Mouse (Mus musculus) kidney, postnatal 25 days (tissue): Measurements from ENCODE around the gene Fbxo44.
"Not testable (repeated sequence)": the region's sequence is repeated elsewhere in the genome, so short reads cannot be mapped to it uniquely, and the experiment has no call there.

Experiments
- DNase-seq, 2 experiments: peaks; one replicate each; pipeline ENCODE4 v3.0.0; 2021; ENCODE audit warnings: mixed read lengths in 2 of 2

Fbxo44 gene

GRCm38 (mm10) chr4:148160436-148161390, at the start of gene Fbxo44, which contains the start of gene Fbxo2:
TSS of gene Fbxo44 (minus strand) at chr4:148160482.
TSS of gene Fbxo2 (plus strand) at chr4:148160621.
- peak; percentile 46 to 70 for DNase-seq

GRCm38 (mm10) chr4:148204873-148205232, 44.6 kb upstream of the Fbxo44 start:
- no peak for DNase-seq

- no peak for DNase-seq
Observed at GRCm38 (mm10) chr4:148204061-148204872, 44.0 kb upstream of the Fbxo44 start.

GRCm38 (mm10) chr4:148203557-148203956, 43.3 kb upstream of the Fbxo44 start:
- no peak for DNase-seq

- DNase-seq: no peak
Observed at GRCm38 (mm10) chr4:148198721-148199120, 38.4 kb upstream of the Fbxo44 start.

- no peak for DNase-seq
Observed at GRCm38 (mm10) chr4:148194400-148194799, 34.1 kb upstream of the Fbxo44 start.

- no peak for DNase-seq
Observed at GRCm38 (mm10) chr4:148192707-148193245, 32.5 kb upstream of the Fbxo44 start.

- DNase-seq: not testable (repeated sequence)
Observed at GRCm38 (mm10) chr4:148188767-148189166, 28.5 kb upstream of the Fbxo44 start.

GRCm38 (mm10) chr4:148185819-148186218, 25.5 kb upstream of the Fbxo44 start:
- DNase-seq: no peak

GRCm38 (mm10) chr4:148184564-148184963, 24.3 kb upstream of the Fbxo44 start:
- no peak for DNase-seq

- DNase-seq: no peak
Observed at GRCm38 (mm10) chr4:148182363-148182762, 22.1 kb upstream of the Fbxo44 start.

- DNase-seq: no peak
Observed at GRCm38 (mm10) chr4:148181483-148181882, 21.2 kb upstream of the Fbxo44 start.

GRCm38 (mm10) chr4:148177716-148178115, 17.4 kb upstream of the Fbxo44 start:
- DNase-seq: no peak

- DNase-seq: not testable (repeated sequence)
Observed at GRCm38 (mm10) chr4:148176603-148177002, 16.3 kb upstream of the Fbxo44 start.

- no peak for DNase-seq
Observed at GRCm38 (mm10) chr4:148174495-148174862, 14.2 kb upstream of the Fbxo44 start.

- no peak for DNase-seq
Observed at GRCm38 (mm10) chr4:148173811-148174494, 13.7 kb upstream of the Fbxo44 start.

GRCm38 (mm10) chr4:148171261-148171660, 11.0 kb upstream of the Fbxo44 start:
- no peak for DNase-seq

- DNase-seq: peak in 1 of 2 experiments; percentile 53
Observed at GRCm38 (mm10) chr4:148170842-148171241, 10.6 kb upstream of the Fbxo44 start.

GRCm38 (mm10) chr4:148169586-148169985, 9.3 kb upstream of the Fbxo44 start:
- no peak for DNase-seq

GRCm38 (mm10) chr4:148168287-148168686, 8.0 kb upstream of the Fbxo44 start:
- DNase-seq: peak; percentile 61 to 63

- peak; percentile 77 to 87 for DNase-seq
Observed at GRCm38 (mm10) chr4:148166986-148167385, 6.7 kb upstream of the Fbxo44 start.

- no peak for DNase-seq
Observed at GRCm38 (mm10) chr4:148166431-148166830, 6.1 kb upstream of the Fbxo44 start.

- no peak for DNase-seq
Observed at GRCm38 (mm10) chr4:148165551-148165950, 5.3 kb upstream of the Fbxo44 start.
